ENCODE assay signal across 9 mouse cellular contexts in the genomic region with DNA sequence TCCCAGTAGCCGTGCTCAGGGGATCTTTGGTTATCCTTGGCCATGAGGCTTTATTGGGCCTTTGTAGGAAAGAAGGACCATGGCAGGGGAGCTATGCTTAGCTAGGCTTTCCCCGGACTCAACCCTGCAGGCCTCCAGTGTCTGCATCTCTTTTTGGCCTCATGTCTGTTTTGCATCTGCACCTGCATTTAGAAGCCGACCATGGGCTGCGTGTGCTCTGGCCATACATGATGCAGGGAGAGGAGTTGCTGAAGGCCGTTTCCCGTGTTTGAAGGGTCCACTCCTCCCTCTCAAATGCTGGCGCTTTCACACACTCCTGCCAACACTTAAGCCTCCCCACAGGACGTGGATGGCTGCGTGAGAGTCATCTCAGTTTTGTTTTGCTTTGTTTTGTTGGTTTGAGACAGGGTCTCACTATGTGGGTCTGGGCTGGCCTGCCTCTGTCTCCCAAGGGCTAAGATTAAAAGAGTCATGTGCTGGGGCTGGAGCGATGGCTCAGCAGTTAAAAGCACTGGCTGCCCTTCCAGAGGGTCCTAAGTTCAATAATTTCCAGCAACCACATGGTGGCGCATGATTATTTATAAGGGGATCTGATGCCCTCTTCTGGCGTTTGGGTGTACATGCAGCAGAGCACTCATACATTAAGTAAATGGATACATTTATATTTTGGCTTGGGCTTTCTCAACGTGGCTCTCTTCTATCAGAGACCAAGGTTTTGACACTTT. TPM values are rescaled to one million over a fixed set of nuclear protein-coding genes. Genes with fewer than 3 reads are reported as not detected.
A peak's percentile ranks its signal among the peaks of the same experiment; 100 is the strongest.
DNase-seq lines count a peak whose midpoint lies in the region; ATAC-seq lines count a peak whose summit lies in the region.
"Had no signal": no experiment of that assay in that cellular context is flagged by ENCODE, and none has a peak within 500 bp of the region (broad histone marks: within the 10 kb centered on the region; RNA-seq: fewer than 3 reads in every experiment).

No protein-coding gene starts in this region.

- peak; percentile 67 to 68 for DNase-seq in cerebellum, adult 18-20 months
- DNase-seq in R1 (ENCODE audit: low read depth, low spot score) = peak; percentile 94
- peak; percentile 71 for DNase-seq in embryo, embryonic 9.5 days (ENCODE audit: extremely low spot score)
- DNase-seq in layer of hippocampus, postnatal 14 days (ENCODE audit: low spot score in 2 of 2) = peak; percentile 41 to 79
- DNase-seq in lung, postnatal 4 days = peak; percentile 49 to 69
- DNase-seq in right cerebral cortex, postnatal 14 days = peak; percentile 69

- no peak overlapping the region for H3K4me2 ChIP-seq in hindbrain, embryonic 13.5 days

- peak overlapping the region; percentile 55 for H3K27ac ChIP-seq in hindbrain, embryonic 13.5 days

- H3K9ac ChIP-seq in hindbrain, embryonic 13.5 days = peak overlapping the region; percentile 25; the same call in 1 of the 2 replicates

- H3K27me3 ChIP-seq in hindbrain, embryonic 13.5 days = peaks cover 7% of the 10 kb centered on the region; the same call in 1 of the 2 replicates

- peaks cover 28% of the 10 kb centered on the region for H3K36me3 ChIP-seq in hindbrain, embryonic 13.5 days

- WGBS in hindbrain, embryonic 13.5 days = 47% methylated on average over 13 of the region's 13 CpGs

- no peaks in the 10 kb centered on the region for H3K9me3 ChIP-seq in hindbrain, embryonic 13.5 days
- H3K9me3 ChIP-seq: megakaryocyte, embryonic 14.5 days had no signal

- H3K4me3 ChIP-seq in hindbrain, embryonic 13.5 days = no peak overlapping the region
- H3K4me3 ChIP-seq: megakaryocyte, embryonic 14.5 days had no signal

- ATAC-seq in cerebellum, adult (ENCODE audit: insufficient number of reproducible peaks, low FRiP score, low TSS enrichment) = no peak
- peak; percentile 22; the same call in 1 of the 2 replicates for ATAC-seq in hindbrain, embryonic 13.5 days (ENCODE audit: low FRiP score)

- H3K4me1 ChIP-seq in hindbrain, embryonic 13.5 days (replicated peaks) = peaks cover 37% of the 10 kb centered on the region

RNA-seq across cellular contexts. Expression of a gene that starts 4.1 kb away (rescaled TPM):
- polyA plus RNA-seq in hindbrain, embryonic 13.5 days (2015; fragmentation: Nextera tagmentation; extraction: Ambion mirVana) = 518 and 582 TPM in 2 replicates
- total RNA-seq in layer of hippocampus, postnatal 14 days (2021) = 100 to 1,000 TPM; 427 to 584 TPM

RNA-seq across cellular contexts. Expression of a gene that starts 30.1 kb away (rescaled TPM):
- 22.8 and 25.5 TPM in 2 replicates for polyA plus RNA-seq in hindbrain, embryonic 13.5 days (2015; fragmentation: Nextera tagmentation; extraction: Ambion mirVana)
- total RNA-seq in layer of hippocampus, postnatal 14 days (2021) = 10 to 100 TPM; 78.6 to 80.4 TPM
